Mouse (Mus musculus) ES-E14 (cell line): ENCODE data around the gene Sds.

Source experiments
- MAFK ChIP-seq: IDR thresholded peaks from 2 replicates; pipeline ENCODE4 v1.6.1; 2014; ENCODE audit warnings: mild to moderate bottlenecking, low read depth, low read length, inconsistent platforms; ENCODE audit not compliant: insufficient read depth
- ZC3H11A ChIP-seq: IDR thresholded peaks from 2 replicates; pipeline ENCODE4 v1.6.1; 2012; ENCODE audit warnings: low read depth, mild to moderate bottlenecking, inconsistent platforms, low read length, borderline replicate concordance

GRCm38 (mm10) chr5:120510982-120511642 lies 34.8 kb downstream of the Sds start, which contains the start of gene Slc8b1:
- TF ChIP-seq MAFK, result no peak
- TF ChIP-seq ZC3H11A, result no peak
